Mouse (Mus musculus) right cerebral cortex, postnatal 10 days (tissue): ENCODE measurements around the gene Ccdc62.

Source experiments
- DNase-seq, 2 experiments: peaks; one replicate each; pipeline ENCODE4 v3.0.0; 2021; ENCODE audit warnings: low spot score in 2 of 2

The Ccdc62 gene

DNA sequence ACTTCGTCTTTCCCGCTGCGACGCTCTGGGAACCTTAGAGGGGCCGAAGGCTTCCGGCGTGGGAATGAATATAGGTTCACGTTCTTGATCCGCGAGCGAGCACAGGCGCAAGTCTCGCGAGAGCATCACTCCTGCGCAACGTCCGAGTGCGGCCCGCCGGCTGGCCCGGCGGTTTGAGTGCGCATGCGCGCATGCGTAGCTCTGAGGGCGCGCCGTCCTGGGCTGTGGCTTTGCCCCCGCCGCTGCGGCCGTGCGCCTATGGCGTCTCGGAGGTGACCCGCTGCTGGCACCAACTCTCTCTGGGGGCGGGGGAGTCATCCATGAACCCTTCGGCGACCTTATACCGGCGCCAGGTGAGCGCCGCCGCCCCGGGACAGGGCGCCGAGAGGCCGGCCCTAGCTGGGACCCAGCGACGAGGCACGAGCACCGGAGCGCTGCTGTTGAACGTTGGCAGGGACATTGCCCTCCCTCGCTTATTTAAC is at the start of gene Ccdc62:
Ccdc62 (plus strand) TSS at position 172 of the 482 bp plus-strand sequence.
- peak; percentile 96 to 97 for DNase-seq

DNA sequence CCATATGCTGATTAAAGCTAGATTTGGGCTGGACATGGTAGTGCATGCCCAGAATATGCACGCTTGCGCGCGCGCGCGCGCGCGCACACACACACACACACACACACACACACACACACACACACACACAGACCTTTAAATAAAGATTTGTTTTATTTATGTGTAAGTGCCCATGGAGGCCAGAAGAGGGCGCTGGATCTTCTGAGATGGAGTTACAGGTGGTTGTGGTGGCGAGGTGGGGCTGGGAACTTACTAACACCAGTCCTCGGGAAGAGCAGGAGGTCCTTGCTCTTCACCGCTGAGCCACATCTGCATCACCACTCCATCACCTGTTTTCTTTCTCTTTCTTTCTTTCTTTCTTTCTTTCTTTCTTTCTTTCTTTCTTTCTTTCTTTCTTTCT is 49.7 kb upstream of the Ccdc62 start:
- DNase-seq: no peak

DNA sequence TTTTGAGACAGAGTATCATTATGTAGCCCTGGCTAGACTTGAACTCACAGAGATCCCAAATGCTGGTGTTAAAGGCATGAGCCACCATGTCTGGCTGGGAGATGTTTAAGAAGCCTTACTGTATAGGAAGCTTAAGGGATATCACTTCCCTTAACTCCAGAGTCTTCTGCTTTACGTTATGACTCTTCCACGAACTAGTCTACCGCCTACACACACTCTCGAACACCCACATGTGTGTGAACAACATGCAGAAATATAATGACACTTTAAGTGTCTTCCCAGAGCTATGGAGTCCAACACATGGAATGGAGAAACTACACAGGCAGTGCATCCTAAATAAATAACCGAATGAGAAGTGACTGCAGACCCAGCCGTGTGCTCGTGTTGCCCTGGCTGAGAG is 46.6 kb upstream of the Ccdc62 start:
- DNase-seq: no peak

DNA sequence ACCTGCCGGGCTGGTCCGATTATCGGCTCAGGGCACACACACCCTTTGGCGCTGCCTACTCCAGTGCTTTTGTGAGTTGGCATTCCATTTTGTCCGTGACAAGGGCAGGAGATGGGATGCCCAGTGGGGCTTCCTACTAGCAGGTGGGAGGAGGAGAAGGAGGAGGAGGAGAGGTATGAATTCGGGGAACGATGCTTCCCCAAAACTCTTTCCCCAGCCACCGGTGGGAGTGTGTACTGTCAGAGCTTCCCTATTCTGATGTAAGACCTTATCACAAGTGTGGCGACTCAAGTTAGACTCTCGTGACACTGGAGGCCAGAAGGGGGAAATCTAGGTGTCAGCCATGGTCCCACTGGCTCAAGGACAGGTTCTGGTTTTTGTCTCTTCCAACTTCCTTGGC is 46.1 kb upstream of the Ccdc62 start:
- DNase-seq: no peak

DNA sequence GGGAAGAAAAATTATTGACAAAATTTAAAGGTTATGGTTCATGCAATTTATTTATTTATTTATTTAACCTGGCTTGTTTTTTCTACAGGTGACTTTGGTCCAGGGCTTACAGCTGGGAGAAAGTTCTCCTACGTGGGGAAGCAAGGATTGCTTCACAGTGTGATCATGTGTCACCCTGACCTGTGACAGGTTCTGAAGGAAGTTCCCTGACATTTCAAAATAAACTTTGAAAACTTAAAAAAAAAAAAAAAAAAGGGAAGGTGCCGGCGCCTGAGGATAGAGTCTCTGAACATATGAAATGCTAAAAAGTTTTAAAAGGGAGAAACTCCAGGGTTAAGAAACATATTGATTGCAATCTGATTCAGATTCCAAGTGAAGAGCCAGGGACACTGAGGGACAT is 44.1 kb upstream of the Ccdc62 start:
- no peak for DNase-seq

DNA sequence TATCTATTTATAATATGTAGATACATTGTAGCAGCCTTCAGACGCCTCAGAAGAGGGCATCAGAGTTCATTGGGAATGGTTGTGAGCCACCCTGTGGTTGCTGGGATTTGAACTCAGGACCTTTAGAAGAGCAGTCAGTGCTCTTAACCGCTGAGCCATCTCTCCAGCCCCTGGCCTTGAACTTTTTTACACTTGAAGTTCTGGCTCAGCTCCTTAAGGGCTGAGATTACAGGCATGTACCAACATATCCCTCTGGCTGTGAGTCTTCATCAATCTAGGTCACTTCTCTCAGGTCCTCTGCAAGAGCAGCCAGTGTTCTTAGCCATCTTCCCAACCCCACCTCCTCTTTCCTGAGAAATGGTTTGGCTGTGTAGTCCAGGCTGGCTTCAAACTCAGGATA is 40.2 kb upstream of the Ccdc62 start:
- DNase-seq: no peak

DNA sequence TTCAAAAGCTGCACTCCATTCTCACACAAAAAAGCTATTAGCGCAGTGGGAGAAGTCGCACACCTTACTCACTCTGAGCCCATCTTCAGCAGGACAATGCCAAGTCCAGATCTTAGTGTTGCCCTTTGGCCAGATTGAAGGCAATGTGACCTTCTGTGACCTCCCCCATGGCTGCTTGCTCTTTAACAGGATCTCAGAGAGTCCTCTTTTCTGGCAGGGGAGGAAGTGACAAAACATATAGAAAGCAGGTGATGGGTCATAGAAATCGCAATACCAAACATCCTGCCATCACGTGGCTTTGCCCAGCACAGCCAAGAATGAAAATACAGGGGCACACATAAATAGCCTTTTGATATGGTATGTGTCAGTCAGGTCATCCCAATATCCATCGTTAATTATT is 39.5 kb upstream of the Ccdc62 start:
- DNase-seq: no peak

DNA sequence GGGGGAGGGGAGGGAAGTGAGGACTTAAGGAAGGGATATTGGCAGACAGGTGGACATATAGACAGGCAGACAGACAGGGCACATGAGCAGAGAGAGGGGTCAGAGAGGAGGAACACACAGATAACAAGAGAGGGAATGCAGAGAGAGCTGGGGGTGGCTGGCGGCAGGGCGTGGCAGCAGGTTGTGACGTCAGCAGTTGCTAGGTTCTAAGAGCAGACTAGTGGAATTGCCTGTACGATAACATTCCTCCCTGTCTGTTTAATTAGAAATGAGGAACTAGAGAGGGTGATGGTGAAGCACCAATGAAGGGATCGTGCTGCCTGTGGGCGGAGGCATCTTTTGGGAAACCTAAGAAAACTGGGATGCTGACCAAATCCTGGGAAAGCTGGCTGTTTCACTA is 38.8 kb upstream of the Ccdc62 start:
- peak; percentile 50 to 62 for DNase-seq

DNA sequence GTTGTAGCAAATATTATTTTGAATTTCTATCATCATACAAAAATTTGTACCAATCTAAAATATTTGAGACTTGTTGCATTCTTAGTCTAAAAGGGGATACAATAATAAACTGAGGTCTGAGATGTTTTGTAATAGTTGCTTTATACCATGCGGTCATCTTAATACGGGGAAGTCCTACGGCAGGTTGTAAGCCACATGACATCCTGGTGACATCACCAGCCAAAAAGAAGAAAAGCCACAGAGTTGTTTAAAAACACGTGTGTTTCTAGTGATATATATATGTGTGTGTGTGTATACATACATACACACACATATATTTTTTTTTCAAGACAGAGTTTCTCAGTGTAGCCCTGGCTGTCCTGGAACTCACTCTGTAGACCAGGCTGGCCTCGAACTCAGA is 37.0 kb upstream of the Ccdc62 start:
- DNase-seq: no peak

DNA sequence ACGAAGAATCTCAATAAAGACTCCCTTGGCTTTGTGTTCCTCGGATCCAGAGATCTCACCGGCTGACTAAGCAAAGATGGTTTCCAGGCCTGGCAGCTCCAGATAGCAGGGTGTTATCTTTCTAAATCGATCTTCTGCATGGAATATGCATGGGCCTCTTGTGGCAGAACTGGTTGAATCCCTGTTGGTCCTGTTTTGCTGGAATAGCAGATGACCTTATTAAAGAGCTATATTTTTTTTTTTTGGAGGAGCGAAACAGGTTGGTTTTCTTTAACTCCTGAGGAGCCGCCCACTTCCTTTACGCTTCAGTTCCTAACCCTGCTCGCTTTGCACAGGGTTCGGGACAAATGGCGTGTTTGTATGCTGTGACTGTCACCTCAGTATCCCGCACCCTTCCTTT is 34.1 kb upstream of the Ccdc62 start:
- DNase-seq: no peak

DNA sequence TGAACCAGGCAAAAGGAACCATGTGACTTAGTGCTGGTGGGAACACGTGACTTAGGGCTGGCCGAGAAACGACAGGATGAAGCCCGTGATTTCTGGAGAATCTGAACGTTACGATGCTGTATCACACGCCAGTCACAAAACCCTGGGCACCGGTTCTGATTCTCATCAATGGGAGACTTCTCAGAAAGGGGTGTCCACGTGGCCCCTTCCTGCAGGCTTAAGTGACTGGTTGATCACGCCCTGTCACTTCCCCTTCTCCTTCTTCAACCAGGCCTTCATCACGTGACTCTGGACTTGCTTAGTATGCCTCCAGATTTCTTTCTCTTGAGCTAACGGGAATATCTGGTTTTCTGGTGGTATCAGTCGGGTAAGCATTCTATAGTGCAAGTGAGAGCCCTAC is 33.1 kb upstream of the Ccdc62 start:
- peak; percentile 40 to 42 for DNase-seq

DNA sequence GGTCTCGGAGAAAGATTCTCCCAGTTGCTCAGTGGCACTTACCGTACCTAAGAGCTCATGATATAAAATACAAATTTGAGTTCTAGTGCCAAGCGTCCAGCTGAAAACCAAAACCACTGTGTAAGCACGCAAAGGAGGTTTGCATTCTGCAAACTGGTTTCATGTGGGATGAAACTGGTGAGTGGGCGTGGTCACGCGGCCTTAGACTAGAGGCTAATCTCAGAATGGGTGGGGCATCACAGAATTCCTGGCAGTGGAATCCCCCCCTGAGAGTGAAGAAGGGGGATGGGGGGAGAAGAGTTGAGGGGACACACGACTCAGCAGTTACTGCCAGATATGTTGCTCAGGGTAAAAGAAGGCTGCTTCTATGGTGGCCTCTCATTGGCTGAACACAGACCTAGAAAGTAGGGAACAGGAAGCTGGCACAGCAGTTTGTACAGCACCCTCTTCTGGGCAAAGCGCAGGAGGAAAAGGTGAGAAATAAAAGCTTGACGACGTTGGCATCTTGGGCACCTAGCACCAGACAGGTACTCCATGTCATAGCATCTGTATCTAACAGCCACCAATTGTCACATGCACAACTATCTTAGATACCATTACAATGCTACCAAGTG is 26.3 kb upstream of the Ccdc62 start:
- no peak for DNase-seq

DNA sequence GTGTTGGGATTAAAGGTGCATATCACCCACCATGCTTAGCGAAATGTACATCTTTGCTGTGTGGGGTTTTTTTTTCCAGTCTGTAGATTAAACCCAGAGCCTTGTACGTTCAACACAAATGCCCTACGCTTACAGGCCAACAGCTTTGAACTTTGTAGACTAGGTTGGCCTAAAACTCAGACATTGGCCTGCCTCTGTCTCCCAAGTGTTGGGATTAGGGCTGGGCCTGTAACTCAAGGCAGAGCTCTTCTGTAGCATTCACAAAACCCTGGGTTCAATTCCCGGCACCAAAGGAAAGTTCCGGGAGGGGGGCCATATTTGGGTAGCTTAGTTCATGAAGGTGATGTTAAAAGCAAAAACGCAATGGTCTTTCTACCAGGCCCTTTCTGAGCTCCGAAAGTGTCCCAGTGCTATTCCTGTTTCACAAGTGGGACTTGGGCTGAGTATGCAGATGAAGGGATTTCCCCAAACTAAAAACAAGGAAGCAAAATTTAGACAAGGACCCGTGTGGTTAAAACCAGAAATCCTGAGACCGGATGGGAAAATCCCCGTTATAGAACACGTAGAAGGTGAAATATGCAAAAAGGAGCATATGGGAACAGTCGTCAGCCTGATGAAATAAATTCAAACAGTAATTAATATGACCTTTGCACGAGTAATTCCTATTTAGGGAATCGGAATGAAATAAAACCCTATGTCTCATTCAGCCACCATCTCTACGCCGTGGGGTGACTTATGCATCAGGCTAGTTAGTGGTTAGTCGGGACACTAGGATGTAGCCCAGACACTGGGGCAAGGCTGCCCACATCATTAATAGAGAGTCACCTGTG is 24.1 kb upstream of the Ccdc62 start:
- DNase-seq: no peak

DNA sequence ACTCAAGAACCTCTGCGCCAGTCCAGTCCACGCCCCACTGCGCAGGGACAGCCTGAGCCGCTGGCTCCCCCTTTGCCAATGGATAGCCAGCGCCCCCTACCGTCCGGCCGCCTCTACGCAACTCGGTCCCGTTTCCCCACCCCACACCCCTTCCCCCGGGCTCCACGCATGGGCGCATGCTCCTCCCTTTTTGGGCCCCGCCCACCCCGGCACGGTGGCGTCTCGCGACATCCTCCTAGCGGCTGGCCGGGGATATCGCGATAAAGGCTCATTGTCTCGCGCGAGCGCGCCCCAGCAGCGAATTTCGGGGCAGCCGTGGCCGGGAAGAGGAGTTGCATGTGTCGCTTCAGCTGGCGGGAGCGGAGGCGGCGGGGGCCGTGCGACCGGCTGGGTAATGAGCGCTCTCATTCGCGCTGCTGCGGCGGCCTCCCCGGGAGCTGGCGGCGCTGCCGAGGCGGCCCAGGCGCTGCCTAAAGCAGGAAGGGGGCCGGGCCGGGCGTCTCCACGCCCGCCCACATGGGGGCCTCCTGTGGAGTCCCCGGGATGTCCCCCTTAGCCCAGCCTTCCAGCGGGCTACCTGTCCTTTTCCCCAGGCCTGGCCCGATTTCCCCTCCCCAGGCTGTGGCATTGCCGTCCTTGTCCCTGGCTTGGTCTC is 23.4 kb upstream of the Ccdc62 start, which contains the start of gene Denr:
Denr (plus strand) TSS at position 200 of the 655 bp plus-strand sequence.
- peak; percentile 98 to 100 for DNase-seq

DNA sequence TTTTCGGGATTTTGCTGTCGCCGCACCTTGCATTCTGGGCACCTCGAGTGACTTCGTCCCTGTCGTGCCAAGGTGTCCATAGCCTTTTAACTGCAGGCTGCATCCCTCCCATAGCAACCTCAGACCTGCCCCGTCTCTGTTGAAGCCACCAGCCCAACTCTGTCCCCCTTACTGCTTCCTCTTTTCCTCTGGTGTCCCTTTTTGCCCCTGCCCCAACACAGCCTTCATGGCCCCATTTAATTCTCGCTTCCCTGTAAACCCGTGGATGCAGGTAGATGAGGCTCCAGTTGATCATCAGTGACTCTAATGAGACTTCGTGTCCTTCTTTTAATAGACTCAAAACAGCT is 22.9 kb upstream of the Ccdc62 start:
- DNase-seq: no peak

DNA sequence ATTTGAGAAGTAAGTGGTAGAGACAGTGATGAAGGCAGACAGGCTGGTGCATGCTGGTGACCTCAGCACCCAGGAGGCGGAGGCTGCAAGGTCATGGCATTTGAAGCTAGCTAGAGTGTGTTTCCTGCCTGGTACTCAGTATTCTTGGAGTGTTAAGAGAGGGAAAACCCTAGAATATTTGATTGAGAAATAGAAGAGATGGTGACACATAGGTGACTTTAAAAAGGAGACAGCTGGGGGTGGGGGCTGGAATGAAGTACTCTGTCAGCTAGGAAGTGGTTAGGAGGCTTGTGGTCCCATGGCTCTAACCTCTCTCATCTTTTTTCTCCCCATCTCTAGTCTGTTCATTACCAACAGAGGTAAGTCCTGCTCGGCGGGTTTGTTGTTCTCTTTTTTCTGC is 15.6 kb upstream of the Ccdc62 start:
- no peak for DNase-seq

DNA sequence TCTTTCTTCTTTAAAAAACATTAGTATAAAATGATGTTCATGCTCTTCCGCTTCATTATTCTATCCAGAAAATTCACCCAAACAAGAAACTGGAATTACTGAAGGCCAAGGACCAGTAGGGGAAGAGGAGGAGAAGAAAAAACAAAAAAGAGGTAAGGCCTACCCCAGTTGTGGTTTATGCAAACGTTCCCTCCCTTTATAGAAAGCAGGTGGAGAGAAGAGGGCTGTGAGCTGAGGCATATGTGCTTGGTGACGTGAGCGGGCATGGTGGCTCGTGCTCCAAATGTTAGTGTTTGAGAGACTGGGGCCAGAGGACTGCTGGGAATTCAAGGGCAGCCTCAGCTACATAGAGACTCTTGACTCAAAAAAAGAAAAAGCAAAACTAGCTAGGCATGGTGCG is 8.4 kb upstream of the Ccdc62 start:
- no peak for DNase-seq

DNA sequence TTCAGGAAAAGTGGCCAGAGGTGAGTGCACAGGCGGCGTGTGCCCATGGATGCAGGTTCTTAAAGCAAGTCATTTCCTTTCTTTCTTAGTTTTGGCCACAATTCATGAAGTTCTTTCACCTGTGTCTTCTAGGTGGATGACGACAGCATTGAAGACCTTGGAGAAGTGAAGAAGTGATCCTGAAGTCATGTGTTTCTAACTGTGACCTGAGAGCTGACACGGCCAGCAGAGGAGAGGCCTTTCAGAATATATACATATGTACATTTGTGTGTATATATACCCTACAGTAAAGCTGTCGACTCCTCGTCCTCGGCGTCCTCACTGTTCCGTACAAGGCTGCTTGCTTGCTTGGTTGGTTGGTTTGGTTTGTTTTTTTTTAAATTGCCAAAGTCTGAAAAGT is 3.4 kb upstream of the Ccdc62 start, which contains the start of gene Gm43518:
Gm43518 (plus strand) TSS at position 301 of the 400 bp plus-strand sequence.
- DNase-seq: no peak

DNA sequence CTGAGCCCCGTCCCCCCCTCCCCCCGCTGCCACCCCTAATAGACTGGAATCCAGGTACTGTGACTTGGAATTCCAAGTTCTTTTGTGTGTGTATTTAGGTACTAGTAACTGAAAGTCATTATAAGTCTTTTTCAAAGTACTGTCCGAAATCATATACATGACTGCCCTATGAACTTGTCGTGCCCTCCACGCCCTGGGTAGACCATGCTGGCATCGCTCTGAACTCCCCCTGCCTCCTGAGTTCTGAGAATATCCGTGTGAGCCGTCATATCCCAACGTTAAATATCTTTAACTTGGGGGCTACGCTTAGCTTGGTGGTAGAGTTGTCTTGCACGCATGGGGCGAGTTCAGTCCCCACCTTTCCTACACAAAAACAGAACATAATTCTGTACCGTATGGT is 652 bp downstream of the Ccdc62 start:
- no peak for DNase-seq

DNA sequence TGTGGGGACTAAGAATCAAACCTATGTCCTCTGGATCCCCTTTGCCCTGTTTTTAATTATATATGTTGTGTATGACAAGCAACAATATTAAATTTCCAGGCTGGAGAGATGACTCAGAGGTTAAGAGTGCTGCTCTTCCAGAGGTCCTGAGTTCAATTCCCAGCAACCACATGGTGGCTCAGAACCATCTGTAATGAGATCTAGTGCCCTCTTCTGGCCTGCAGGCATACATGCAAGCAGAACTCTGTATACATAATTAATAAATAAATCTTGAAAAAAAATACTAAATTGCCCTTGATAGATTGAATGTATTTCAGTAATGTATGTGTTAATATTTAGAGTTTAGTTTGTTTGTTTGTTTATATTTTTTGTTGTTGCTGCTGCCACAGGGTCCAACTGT is 2.4 kb downstream of the Ccdc62 start:
- DNase-seq: no peak

DNA sequence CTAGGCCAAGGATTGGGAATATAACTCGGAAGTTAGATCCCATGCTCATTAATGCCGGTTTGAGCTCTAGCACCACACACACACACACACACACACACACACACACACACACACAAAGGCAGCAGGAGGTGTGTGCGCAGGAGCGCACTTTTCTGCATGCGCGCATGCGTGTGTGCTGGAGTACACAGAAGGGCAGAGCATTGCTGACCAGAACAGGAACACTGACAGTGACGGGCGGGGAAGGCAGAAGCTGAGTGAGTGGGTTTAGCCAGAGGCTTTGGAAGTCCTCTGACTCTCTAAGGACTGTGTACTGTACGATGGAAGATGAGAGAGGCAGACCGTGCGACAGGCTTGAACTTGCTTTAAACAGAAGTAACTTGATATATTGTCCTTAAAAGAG is 3.1 kb downstream of the Ccdc62 start:
- no peak for DNase-seq

DNA sequence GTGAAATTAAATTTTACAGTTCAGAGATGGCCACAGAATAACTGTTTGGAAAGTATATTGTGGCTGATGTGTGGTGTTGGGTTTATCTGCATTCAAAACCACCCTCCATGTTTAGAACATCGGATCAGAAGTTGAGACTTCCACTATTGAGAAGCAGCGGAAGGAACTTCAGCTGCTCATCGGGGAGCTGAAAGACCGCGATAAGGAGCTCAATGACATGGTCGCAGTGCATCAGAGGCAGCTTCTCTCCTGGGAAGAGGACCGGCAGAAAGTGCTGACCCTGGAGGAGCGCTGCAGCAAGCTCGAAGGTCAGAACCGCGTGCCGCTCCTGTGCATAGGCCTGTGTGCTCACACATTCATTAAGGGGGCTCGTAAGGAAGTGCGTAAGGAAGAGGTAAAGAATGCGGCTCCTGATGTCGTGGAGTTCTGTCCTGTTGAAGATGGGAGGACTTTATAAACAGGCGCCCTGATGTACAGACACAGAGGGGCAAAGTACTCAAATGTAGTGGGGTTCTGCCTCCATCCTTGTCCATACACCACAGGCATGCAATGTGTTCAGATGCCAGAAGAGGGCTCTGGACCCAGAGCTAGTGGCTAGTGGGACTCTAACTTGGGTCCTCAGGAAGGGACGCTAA is 3.6 kb downstream of the Ccdc62 start:
- no peak for DNase-seq
